Mouse (Mus musculus): ENCODE measurements at regions not wholly inside any gene's neighbourhood (a gene's known extent, or its start where the extent isn't known, plus 50 kb on each side); places are given as distances from the start of the nearest gene placed in this dataset.

- H3K27me3 ChIP-seq (ENCODE audit: poor library complexity, severe bottlenecking), result no peaks in the 10 kb centered on the region
- H3K4me3 ChIP-seq, result no peak overlapping the region
- no peaks in the 10 kb centered on the region for H3K9me3 ChIP-seq
- no peak overlapping the region for H3K27ac ChIP-seq
- DNase-seq (ENCODE audit: extremely low spot score, low spot score), result no peak
- no peaks in the 10 kb centered on the region for H3K4me1 ChIP-seq
- 94% methylated on average over 7 of the region's 7 CpGs for WGBS
- H3K36me3 ChIP-seq (replicated peaks), result no peaks in the 10 kb centered on the region
Observed at GRCm38 (mm10) chr13:31290630-31291029, 265.3 kb upstream of the Foxq1 start.

- no peak for DNase-seq (ENCODE audit: extremely low spot score, low spot score)
- no peaks in the 10 kb centered on the region for H3K27me3 ChIP-seq (ENCODE audit: poor library complexity, severe bottlenecking)
- no peak overlapping the region for H3K4me3 ChIP-seq
- H3K4me1 ChIP-seq, result no peaks in the 10 kb centered on the region
- no peaks in the 10 kb centered on the region for H3K36me3 ChIP-seq (replicated peaks)
- H3K27ac ChIP-seq, result no peak overlapping the region
- WGBS, result 89% methylated on average over 13 of the region's 13 CpGs
- H3K9me3 ChIP-seq, result no peaks in the 10 kb centered on the region
Observed at GRCm38 (mm10) chr13:31292584-31293387, 263.1 kb upstream of the Foxq1 start.

DNA sequence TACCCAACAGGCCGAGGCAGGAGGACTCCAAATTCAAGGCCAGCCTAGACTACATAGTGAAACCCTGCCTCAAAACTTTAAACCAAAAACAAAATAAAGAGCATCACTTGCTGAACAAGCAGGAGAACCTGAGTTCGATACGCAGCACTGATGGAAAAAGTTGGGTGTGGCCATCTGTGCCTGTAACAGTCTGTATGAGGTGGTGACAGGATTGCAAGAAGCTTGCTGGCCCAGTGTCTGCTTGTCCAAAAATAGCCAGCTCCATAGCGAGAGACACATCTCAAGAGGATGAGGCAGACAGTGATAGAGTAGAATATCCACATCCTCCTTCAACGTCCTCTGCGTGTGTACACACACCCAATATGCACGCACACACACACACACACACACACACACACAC, 261.9 kb upstream of the Foxq1 start:
- Histone ChIP-seq H3K27me3 (ENCODE audit: poor library complexity, severe bottlenecking) (no peaks in the 10 kb centered on the region), H3K9me3 (no peaks in the 10 kb centered on the region), H3K36me3 (replicated peaks) (no peaks in the 10 kb centered on the region), H3K4me3 (no peak overlapping the region), H3K4me1 (no peaks in the 10 kb centered on the region), H3K27ac (no peak overlapping the region)
- no peak for DNase-seq (ENCODE audit: extremely low spot score, low spot score)
- 94% methylated on average over 7 of the region's 7 CpGs for WGBS

GRCm38 (mm10) chr13:31303194-31303593, 252.7 kb upstream of the Foxq1 start:
- no peaks in the 10 kb centered on the region for H3K36me3 ChIP-seq (replicated peaks)
- H3K4me1 ChIP-seq, result no peaks in the 10 kb centered on the region
- H3K4me3 ChIP-seq, result no peak overlapping the region
- H3K9me3 ChIP-seq, result no peaks in the 10 kb centered on the region
- WGBS, result 86% methylated on average over 5 of the region's 5 CpGs
- H3K27me3 ChIP-seq (ENCODE audit: poor library complexity, severe bottlenecking), result no peaks in the 10 kb centered on the region
- H3K27ac ChIP-seq, result no peak overlapping the region
- no peak for DNase-seq (ENCODE audit: extremely low spot score, low spot score)

- no peaks in the 10 kb centered on the region for H3K27me3 ChIP-seq (ENCODE audit: poor library complexity, severe bottlenecking)
- WGBS, result 89% methylated on average over 5 of the region's 5 CpGs
- H3K4me1 ChIP-seq, result no peaks in the 10 kb centered on the region
- H3K4me3 ChIP-seq, result no peak overlapping the region
- no peaks in the 10 kb centered on the region for H3K9me3 ChIP-seq
- no peak overlapping the region for H3K27ac ChIP-seq
- H3K36me3 ChIP-seq (replicated peaks), result no peaks in the 10 kb centered on the region
- no peak for DNase-seq (ENCODE audit: extremely low spot score, low spot score)
Observed at GRCm38 (mm10) chr13:31304286-31304865, 251.6 kb upstream of the Foxq1 start.

DNA sequence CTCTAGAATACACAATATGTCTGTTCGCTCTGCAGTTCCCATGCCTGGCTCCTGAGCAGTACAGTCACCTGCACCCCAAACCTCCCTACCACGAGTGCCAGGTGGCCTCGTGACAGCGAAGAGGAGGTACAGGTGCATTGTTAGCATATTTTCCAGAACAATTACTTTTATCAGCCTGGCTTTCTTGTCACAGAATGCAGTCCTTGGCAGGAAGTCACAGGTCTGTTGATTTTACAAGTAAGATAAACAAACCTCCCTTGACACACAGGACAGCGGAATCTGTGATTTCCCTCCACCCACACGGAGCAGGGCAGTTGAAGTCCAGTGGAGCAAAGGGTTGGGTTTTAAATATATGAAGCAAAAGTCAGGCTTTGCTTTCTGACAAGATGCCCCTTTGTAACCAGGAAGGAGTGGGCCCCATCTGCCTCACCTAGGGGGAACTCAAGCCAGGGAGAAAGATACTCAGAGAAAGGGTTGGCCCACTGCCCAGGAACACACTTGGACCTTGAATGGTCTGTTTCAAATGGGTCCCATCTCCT, 246.8 kb upstream of the Foxq1 start:
- Histone ChIP-seq H3K27ac (no peak overlapping the region), H3K27me3 (ENCODE audit: poor library complexity, severe bottlenecking) (no peaks in the 10 kb centered on the region), H3K4me1 (no peaks in the 10 kb centered on the region), H3K4me3 (no peak overlapping the region), H3K9me3 (no peaks in the 10 kb centered on the region), H3K36me3 (replicated peaks) (no peaks in the 10 kb centered on the region)
- no peak for DNase-seq (ENCODE audit: extremely low spot score, low spot score)
- WGBS, result 83% methylated on average over 6 of the region's 6 CpGs

- H3K9me3 ChIP-seq, result no peaks in the 10 kb centered on the region
- no peak overlapping the region for H3K4me3 ChIP-seq
- no peaks in the 10 kb centered on the region for H3K4me1 ChIP-seq
- H3K27ac ChIP-seq, result no peak overlapping the region
- no peak for DNase-seq (ENCODE audit: extremely low spot score, low spot score)
- H3K27me3 ChIP-seq (ENCODE audit: poor library complexity, severe bottlenecking), result no peaks in the 10 kb centered on the region
- no peaks in the 10 kb centered on the region for H3K36me3 ChIP-seq (replicated peaks)
- WGBS, result 73% methylated on average over 7 of the region's 7 CpGs
Observed at GRCm38 (mm10) chr13:31312772-31313171, 243.2 kb upstream of the Foxq1 start.

- Histone ChIP-seq H3K4me3 (no peak overlapping the region), H3K36me3 (replicated peaks) (no peaks in the 10 kb centered on the region), H3K9me3 (no peaks in the 10 kb centered on the region), H3K4me1 (no peaks in the 10 kb centered on the region), H3K27me3 (ENCODE audit: poor library complexity, severe bottlenecking) (no peaks in the 10 kb centered on the region), H3K27ac (no peak overlapping the region)
- DNase-seq (ENCODE audit: extremely low spot score, low spot score), result no peak
- 70% methylated on average over 5 of the region's 5 CpGs for WGBS
Observed at GRCm38 (mm10) chr13:31313821-31314220, 242.1 kb upstream of the Foxq1 start.

GRCm38 (mm10) chr13:31317066-31317465, 238.9 kb upstream of the Foxq1 start:
- 90% methylated on average over 8 of the region's 8 CpGs for WGBS
- Histone ChIP-seq H3K27ac (no peak overlapping the region), H3K27me3 (ENCODE audit: poor library complexity, severe bottlenecking) (no peaks in the 10 kb centered on the region), H3K4me1 (no peaks in the 10 kb centered on the region), H3K9me3 (no peaks in the 10 kb centered on the region), H3K36me3 (replicated peaks) (no peaks in the 10 kb centered on the region), H3K4me3 (no peak overlapping the region)
- no peak for DNase-seq (ENCODE audit: extremely low spot score, low spot score)

DNA sequence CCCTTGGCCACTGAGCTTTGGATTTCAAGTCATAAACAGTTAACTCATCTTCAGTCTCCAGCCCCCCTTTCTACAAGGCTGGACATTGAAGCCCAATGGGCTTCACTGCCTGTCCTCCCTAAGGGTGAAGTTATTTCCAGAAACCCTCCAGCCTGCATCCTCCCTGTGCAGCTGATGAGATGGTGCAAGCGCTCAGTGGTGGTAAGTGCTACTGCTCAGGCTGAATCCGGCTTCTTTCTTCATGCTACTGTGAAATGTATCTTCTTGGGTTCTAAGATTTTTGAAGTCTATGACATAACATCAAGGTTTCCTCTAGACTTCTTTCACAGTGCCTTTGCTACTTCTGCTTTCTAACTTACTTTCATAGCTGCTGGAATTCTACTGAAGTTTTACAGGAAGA, 237.9 kb upstream of the Foxq1 start:
- Histone ChIP-seq H3K36me3 (replicated peaks) (no peaks in the 10 kb centered on the region), H3K27ac (no peak overlapping the region), H3K4me1 (no peaks in the 10 kb centered on the region), H3K27me3 (ENCODE audit: poor library complexity, severe bottlenecking) (no peaks in the 10 kb centered on the region), H3K9me3 (no peaks in the 10 kb centered on the region), H3K4me3 (no peak overlapping the region)
- 98% methylated on average over 2 of the region's 2 CpGs for WGBS
- DNase-seq (ENCODE audit: extremely low spot score, low spot score), result no peak

DNA sequence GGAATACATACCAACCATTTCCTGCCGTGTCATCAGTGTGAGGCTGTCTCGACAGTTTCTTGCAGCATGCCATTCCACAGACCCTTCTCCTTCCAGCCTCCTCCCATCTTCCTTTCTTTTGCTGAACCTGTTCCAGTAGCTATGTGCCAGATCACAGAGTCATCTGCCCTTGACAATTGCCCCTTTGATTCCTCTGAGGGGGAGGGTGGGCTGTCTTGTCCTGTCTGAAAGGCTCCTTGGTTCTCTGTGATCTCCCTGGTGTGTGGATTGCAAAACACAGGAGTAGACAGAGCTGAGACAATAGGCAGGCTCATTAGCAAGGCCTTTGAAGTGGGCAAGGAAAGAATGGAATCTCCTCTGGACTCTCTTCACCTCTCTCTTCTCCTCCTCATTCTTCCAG, 234.5 kb upstream of the Foxq1 start:
- Histone ChIP-seq H3K27me3 (ENCODE audit: poor library complexity, severe bottlenecking) (no peaks in the 10 kb centered on the region), H3K9me3 (no peaks in the 10 kb centered on the region), H3K36me3 (replicated peaks) (no peaks in the 10 kb centered on the region), H3K27ac (no peak overlapping the region), H3K4me1 (no peaks in the 10 kb centered on the region), H3K4me3 (no peak overlapping the region)
- 81% methylated on average over 2 of the region's 2 CpGs for WGBS
- no peak for DNase-seq (ENCODE audit: extremely low spot score, low spot score)

GRCm38 (mm10) chr13:31326269-31326851, 229.6 kb upstream of the Foxq1 start:
- no peaks in the 10 kb centered on the region for H3K4me1 ChIP-seq
- no peaks in the 10 kb centered on the region for H3K36me3 ChIP-seq (replicated peaks)
- H3K27me3 ChIP-seq (ENCODE audit: poor library complexity, severe bottlenecking), result no peaks in the 10 kb centered on the region
- 88% methylated on average over 12 of the region's 12 CpGs for WGBS
- H3K4me3 ChIP-seq, result no peak overlapping the region
- no peaks in the 10 kb centered on the region for H3K9me3 ChIP-seq
- no peak overlapping the region for H3K27ac ChIP-seq
- no peak for DNase-seq (ENCODE audit: extremely low spot score, low spot score)

DNA sequence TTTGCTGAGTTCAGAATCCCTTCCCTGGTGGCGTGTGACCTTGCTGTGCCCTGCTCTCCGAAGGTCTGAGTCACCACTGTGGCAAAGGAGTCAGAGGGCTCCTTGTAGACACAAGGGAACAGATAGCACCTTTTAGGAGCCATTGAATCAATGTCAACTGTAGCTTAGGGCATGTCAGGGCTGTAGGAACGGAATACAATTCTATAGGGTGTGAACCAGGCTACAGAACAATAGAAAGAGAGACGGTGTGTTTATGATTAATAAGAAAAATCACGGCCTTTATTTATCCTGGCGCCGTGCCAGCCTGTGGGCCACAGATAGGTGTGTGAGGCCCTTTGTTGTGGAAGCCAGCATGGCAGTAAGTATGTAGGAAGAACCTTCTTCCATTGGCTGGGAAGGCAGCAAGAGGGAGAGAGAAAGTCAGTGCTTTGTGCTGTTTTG, 228.4 kb upstream of the Foxq1 start:
- no peaks in the 10 kb centered on the region for H3K4me1 ChIP-seq
- H3K27me3 ChIP-seq (ENCODE audit: poor library complexity, severe bottlenecking), result no peaks in the 10 kb centered on the region
- no peak overlapping the region for H3K27ac ChIP-seq
- 89% methylated on average over 7 of the region's 7 CpGs for WGBS
- H3K4me3 ChIP-seq, result no peak overlapping the region
- H3K9me3 ChIP-seq, result no peaks in the 10 kb centered on the region
- H3K36me3 ChIP-seq (replicated peaks), result no peaks in the 10 kb centered on the region
- DNase-seq (ENCODE audit: extremely low spot score, low spot score), result no peak
